Mouse (Mus musculus) olfactory bulb, adult 2 months (tissue): ENCODE measurements around the gene Foxn4.

Experiments used
- CTCF ChIP-seq: fragments of 200-500 bp; IDR thresholded peaks from 2 replicates; pipeline ENCODE4 v1.5.1; 2012; ENCODE audit warnings: low read depth, mild to moderate bottlenecking, low read length, moderate library complexity; ENCODE audit not compliant: insufficient read depth
- POLR2A ChIP-seq: fragments of 200-500 bp; IDR thresholded peaks from 2 replicates; pipeline ENCODE4 v1.6.1; 2012; ENCODE audit warnings: mild to moderate bottlenecking, low read depth, low read length, moderate library complexity; ENCODE audit not compliant: insufficient read depth

DNA sequence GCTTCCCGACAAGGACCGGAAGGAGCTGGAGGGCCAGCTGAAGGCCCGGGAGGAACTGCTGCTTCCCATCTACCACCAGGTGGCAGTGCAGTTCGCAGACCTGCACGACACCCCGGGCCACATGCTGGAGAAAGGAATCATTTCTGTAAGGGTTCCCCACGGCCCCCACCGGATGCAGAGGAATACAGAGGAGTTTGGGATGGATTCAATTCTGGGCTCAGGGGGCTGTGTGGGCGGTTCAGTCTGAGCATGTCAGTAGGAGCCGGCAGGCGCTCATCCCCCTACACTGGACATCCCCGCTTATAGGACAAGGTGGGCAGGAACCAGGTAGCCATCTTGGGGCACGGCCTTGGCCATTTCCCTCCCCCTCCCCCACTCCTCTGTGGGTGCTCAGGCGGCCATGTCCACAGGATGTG lies 25.4 kb downstream of the Foxn4 start:
- TF ChIP-seq CTCF = peak; percentile 86
- TF ChIP-seq POLR2A = no peak
